Mouse (Mus musculus): ENCODE data around the gene Gpr176. TPM values are rescaled to one million over a fixed set of nuclear protein-coding genes. Genes with fewer than 3 reads are reported as not detected.

Gpr176 gene
- polyA plus RNA-seq, 1 experiment = 4.7 TPM

GRCm38 (mm10) chr2:118282467-118282866 lies 90.8 kb downstream of the Gpr176 start:
- Histone ChIP-seq H3K4me3 (ENCODE audit: insufficient read depth, poor library complexity, severe bottlenecking) (no peak overlapping the region), H3K36me3 (ENCODE audit: control insufficient read depth, insufficient read depth) (no peaks in the 10 kb centered on the region), H3ac (ENCODE audit: control insufficient read depth, insufficient read length, low read depth) (no peak overlapping the region), H3K79me2 (ENCODE audit: control insufficient read depth, insufficient read depth) (no peaks in the 10 kb centered on the region), H3K27me3 (ENCODE audit: control insufficient read depth, insufficient read depth, insufficient read length) (no peaks in the 10 kb centered on the region), H3K79me3 (ENCODE audit: low read depth) (no peaks in the 10 kb centered on the region)
- TF ChIP-seq CTCF (IDR thresholded peaks at IDR 0.05; ENCODE audit: control insufficient read depth, insufficient read depth, insufficient read length) = no peak
- TF ChIP-seq MAX (IDR thresholded peaks at IDR 0.05) = no peak
- no peak for TF ChIP-seq MYOD1 (IDR thresholded peaks at IDR 0.05; ENCODE audit: control insufficient read depth, insufficient read length, low read depth)
- TF ChIP-seq CEBPB (IDR thresholded peaks at IDR 0.05; ENCODE audit: low read depth) = no peak
- no peak for TF ChIP-seq FOSL1 (IDR thresholded peaks at IDR 0.05; ENCODE audit: insufficient read depth, low read length, poor library complexity, severe bottlenecking)
- no peak for TF ChIP-seq USF1 (IDR thresholded peaks at IDR 0.05; ENCODE audit: low read depth)
- TF ChIP-seq MYOG (IDR thresholded peaks at IDR 0.05; ENCODE audit: control insufficient read depth, extremely low read depth, insufficient read length) = no peak

- TF ChIP-seq CTCF (IDR thresholded peaks at IDR 0.05; ENCODE audit: control insufficient read depth, insufficient read depth, insufficient read length) = no peak
- no peak for TF ChIP-seq MYOD1 (IDR thresholded peaks at IDR 0.05; ENCODE audit: control insufficient read depth, insufficient read length, low read depth)
- no peak for TF ChIP-seq MAX (IDR thresholded peaks at IDR 0.05)
- no peak for TF ChIP-seq CEBPB (IDR thresholded peaks at IDR 0.05; ENCODE audit: low read depth)
- no peak for TF ChIP-seq FOSL1 (IDR thresholded peaks at IDR 0.05; ENCODE audit: insufficient read depth, low read length, poor library complexity, severe bottlenecking)
- no peak for TF ChIP-seq USF1 (IDR thresholded peaks at IDR 0.05; ENCODE audit: low read depth)
- no peak for TF ChIP-seq MYOG (IDR thresholded peaks at IDR 0.05; ENCODE audit: control insufficient read depth, extremely low read depth, insufficient read length)
- Histone ChIP-seq H3K79me3 (ENCODE audit: low read depth) (no peaks in the 10 kb centered on the region), H3K36me3 (ENCODE audit: control insufficient read depth, insufficient read depth) (no peaks in the 10 kb centered on the region), H3K27me3 (ENCODE audit: control insufficient read depth, insufficient read depth, insufficient read length) (no peaks in the 10 kb centered on the region), H3ac (ENCODE audit: control insufficient read depth, insufficient read length, low read depth) (no peak overlapping the region), H3K4me3 (ENCODE audit: insufficient read depth, poor library complexity, severe bottlenecking) (no peak overlapping the region), H3K79me2 (ENCODE audit: control insufficient read depth, insufficient read depth) (no peaks in the 10 kb centered on the region)
Observed at GRCm38 (mm10) chr2:118278249-118278648, 95.0 kb downstream of the Gpr176 start.

GRCm38 (mm10) chr2:118271606-118272005 lies 101.6 kb downstream of the Gpr176 start:
- no peak overlapping the region for H3K4me3 ChIP-seq (ENCODE audit: insufficient read depth, poor library complexity, severe bottlenecking)
- no peak overlapping the region for H3ac ChIP-seq (ENCODE audit: control insufficient read depth, insufficient read length, low read depth)
- no peaks in the 10 kb centered on the region for H3K36me3 ChIP-seq (ENCODE audit: control insufficient read depth, insufficient read depth)
- no peaks in the 10 kb centered on the region for H3K27me3 ChIP-seq (ENCODE audit: control insufficient read depth, insufficient read depth, insufficient read length)
- no peaks in the 10 kb centered on the region for H3K79me2 ChIP-seq (ENCODE audit: control insufficient read depth, insufficient read depth)
- H3K79me3 ChIP-seq (ENCODE audit: low read depth) = no peaks in the 10 kb centered on the region
- TF ChIP-seq MYOG (IDR thresholded peaks at IDR 0.05; ENCODE audit: control insufficient read depth, extremely low read depth, insufficient read length) (no peak), MAX (IDR thresholded peaks at IDR 0.05) (no peak), CTCF (IDR thresholded peaks at IDR 0.05; ENCODE audit: control insufficient read depth, insufficient read depth, insufficient read length) (no peak), FOSL1 (IDR thresholded peaks at IDR 0.05; ENCODE audit: insufficient read depth, low read length, poor library complexity, severe bottlenecking) (no peak), CEBPB (IDR thresholded peaks at IDR 0.05; ENCODE audit: low read depth) (no peak), USF1 (IDR thresholded peaks at IDR 0.05; ENCODE audit: low read depth) (no peak)

GRCm38 (mm10) chr2:118270213-118270612 lies 103.0 kb downstream of the Gpr176 start:
- no peak for TF ChIP-seq CEBPB (IDR thresholded peaks at IDR 0.05; ENCODE audit: low read depth)
- TF ChIP-seq FOSL1 (IDR thresholded peaks at IDR 0.05; ENCODE audit: insufficient read depth, low read length, poor library complexity, severe bottlenecking) = no peak
- TF ChIP-seq MYOG (IDR thresholded peaks at IDR 0.05; ENCODE audit: control insufficient read depth, extremely low read depth, insufficient read length) = no peak
- H3K79me2 ChIP-seq (ENCODE audit: control insufficient read depth, insufficient read depth) = no peaks in the 10 kb centered on the region

GRCm38 (mm10) chr2:118263914-118264201 lies 109.4 kb downstream of the Gpr176 start:
- no peaks in the 10 kb centered on the region for H3K79me2 ChIP-seq (ENCODE audit: control insufficient read depth, insufficient read depth)
- H3K27me3 ChIP-seq (ENCODE audit: control insufficient read depth, insufficient read depth, insufficient read length) = no peaks in the 10 kb centered on the region
- H3K36me3 ChIP-seq (ENCODE audit: control insufficient read depth, insufficient read depth) = no peaks in the 10 kb centered on the region
- no peaks in the 10 kb centered on the region for H3K79me3 ChIP-seq (ENCODE audit: low read depth)
- H3ac ChIP-seq (ENCODE audit: control insufficient read depth, insufficient read length, low read depth) = no peak overlapping the region
- TF ChIP-seq USF1 (IDR thresholded peaks at IDR 0.05; ENCODE audit: low read depth) = no peak
- no peak for TF ChIP-seq CTCF (IDR thresholded peaks at IDR 0.05; ENCODE audit: control insufficient read depth, insufficient read depth, insufficient read length)
- H3K4me3 ChIP-seq (ENCODE audit: insufficient read depth, poor library complexity, severe bottlenecking) = no peak overlapping the region

More at GRCm38 (mm10) chr2:118270213-118270612, 103.0 kb downstream of the Gpr176 start:
- Histone ChIP-seq H3K79me3 (ENCODE audit: low read depth) (no peaks in the 10 kb centered on the region), H3K36me3 (ENCODE audit: control insufficient read depth, insufficient read depth) (no peaks in the 10 kb centered on the region), H3ac (ENCODE audit: control insufficient read depth, insufficient read length, low read depth) (no peak overlapping the region), H3K4me3 (ENCODE audit: insufficient read depth, poor library complexity, severe bottlenecking) (no peak overlapping the region), H3K27me3 (ENCODE audit: control insufficient read depth, insufficient read depth, insufficient read length) (no peaks in the 10 kb centered on the region)

- Histone ChIP-seq H3ac (ENCODE audit: control insufficient read depth, insufficient read length, low read depth) (no peak overlapping the region), H3K79me3 (ENCODE audit: low read depth) (no peaks in the 10 kb centered on the region), H3K79me2 (ENCODE audit: control insufficient read depth, insufficient read depth) (no peaks in the 10 kb centered on the region), H3K27me3 (ENCODE audit: control insufficient read depth, insufficient read depth, insufficient read length) (no peaks in the 10 kb centered on the region), H3K4me3 (ENCODE audit: insufficient read depth, poor library complexity, severe bottlenecking) (no peak overlapping the region), H3K36me3 (ENCODE audit: control insufficient read depth, insufficient read depth) (no peaks in the 10 kb centered on the region)
- TF ChIP-seq MYOD1 (IDR thresholded peaks at IDR 0.05; ENCODE audit: control insufficient read depth, insufficient read length, low read depth) = no peak
- no peak for TF ChIP-seq USF1 (IDR thresholded peaks at IDR 0.05; ENCODE audit: low read depth)
- TF ChIP-seq MYOG (IDR thresholded peaks at IDR 0.05; ENCODE audit: control insufficient read depth, extremely low read depth, insufficient read length) = no peak
- TF ChIP-seq FOSL1 (IDR thresholded peaks at IDR 0.05; ENCODE audit: insufficient read depth, low read length, poor library complexity, severe bottlenecking) = no peak
- peak; percentile 50 for TF ChIP-seq CTCF (IDR thresholded peaks at IDR 0.05; ENCODE audit: control insufficient read depth, insufficient read depth, insufficient read length)
Observed at GRCm38 (mm10) chr2:118263151-118263913, 109.9 kb downstream of the Gpr176 start.

All from C2C12 (cell line).